Mouse (Mus musculus) left cerebral cortex, adult 11 months (tissue): ENCODE data around the gene B230118H07Rik.

ENCODE experiments used
- DNase-seq: peaks from one replicate; pipeline ENCODE4 v3.0.0; 2022; ENCODE audit warnings: low spot score

B230118H07Rik gene

DNA sequence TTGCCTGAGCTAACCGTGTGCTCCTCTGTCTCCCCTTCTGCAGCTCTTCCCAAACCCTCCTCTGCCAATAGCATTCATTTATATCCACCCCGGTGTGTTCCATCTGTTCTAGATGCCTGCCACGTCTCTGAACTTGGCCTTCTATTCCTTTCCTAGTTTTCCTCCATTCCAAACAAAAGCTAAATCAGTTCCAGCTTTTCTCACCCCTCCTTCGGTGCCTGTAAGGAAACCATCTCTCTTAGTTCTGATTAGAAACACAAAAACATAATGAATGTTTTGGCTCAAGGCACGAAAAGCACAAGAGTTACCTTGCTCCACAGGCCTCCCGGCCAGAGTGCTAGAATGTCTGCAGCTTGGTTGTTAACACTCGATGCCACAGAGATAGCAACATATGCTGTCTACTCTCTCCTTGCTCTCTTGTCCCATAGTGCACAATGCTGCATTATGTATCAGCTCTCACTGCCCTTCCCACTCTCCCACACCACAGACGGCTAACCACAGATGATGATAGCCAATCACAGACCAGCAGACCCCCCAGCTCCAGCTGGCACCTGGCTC, at the start of gene B230118H07Rik, which contains the start of gene Rag1:
Gene B230118H07Rik, minus strand, starts transcription at position 419 of the 558 bp plus-strand sequence.
Gene Rag1, minus strand, starts transcription at position 388 of the 558 bp plus-strand sequence.
- DNase-seq: no peak

DNA sequence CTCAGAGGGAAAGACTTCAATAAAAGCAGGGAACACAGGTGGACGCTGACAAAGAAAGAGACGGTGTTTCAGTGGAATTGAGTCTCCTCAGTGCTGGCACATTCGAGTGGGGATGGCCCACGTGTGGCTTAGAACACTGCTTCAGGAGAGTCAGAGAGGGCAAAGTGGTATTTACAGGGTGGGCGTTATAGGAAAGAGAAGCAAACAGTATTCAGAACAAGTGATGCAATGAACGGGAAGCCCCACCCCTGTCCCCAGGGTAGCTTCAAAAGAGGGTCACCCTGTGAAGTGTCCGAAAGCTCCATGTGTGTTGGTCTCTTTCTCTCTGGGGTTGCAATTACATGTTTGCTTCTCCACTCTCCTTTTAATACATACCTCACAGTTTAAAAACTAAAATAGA, 46.3 kb upstream of the B230118H07Rik start:
- DNase-seq: no peak

DNA sequence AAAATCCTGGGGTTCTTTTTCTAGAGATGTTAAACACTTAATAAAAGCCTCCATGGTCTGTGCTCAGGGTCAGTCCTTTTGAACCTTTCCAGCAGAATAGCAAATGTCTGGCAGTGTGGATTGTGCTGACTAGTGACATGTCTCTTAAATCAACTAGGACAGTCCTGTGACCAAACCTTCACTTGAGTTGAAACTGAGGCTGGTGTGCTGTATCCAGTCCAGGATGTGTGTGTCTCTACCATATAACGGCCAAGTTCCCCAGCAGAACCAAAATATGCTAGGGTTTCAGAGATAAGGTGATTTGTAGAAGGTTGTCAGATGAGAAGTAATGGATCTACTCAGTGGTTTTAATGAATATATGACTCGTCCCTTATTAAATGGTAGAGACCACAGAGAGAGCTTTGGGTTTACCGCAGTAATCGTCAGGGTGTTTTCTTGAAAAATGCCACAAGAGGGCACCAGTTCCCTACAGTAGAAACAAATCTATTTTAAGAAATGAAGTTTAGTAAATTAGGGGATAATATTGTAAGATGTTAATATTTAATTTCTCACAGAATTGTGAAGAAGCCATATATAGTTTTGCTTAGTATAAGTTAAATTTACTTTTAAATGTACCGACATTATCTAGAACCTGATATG, 44.4 kb upstream of the B230118H07Rik start:
- DNase-seq: no peak

DNA sequence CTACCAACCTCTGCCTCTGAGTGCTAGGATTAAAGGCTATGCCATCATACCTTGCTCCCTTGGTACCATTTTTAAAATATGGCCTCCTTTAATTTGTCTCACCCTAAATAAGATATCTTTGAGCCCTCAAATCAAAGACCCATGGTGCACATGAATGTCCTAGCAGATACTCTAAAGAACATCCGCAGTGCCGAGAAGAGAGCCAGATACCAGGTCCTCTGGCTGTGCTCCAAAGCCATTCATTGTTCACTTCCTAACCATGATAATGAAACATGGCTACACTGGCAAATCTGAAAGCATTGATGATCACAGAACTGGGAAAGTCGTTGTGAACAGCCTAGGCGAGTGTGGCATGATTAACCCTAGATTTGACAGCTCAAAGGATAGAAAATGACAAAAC, 43.7 kb upstream of the B230118H07Rik start:
- no peak for DNase-seq

DNA sequence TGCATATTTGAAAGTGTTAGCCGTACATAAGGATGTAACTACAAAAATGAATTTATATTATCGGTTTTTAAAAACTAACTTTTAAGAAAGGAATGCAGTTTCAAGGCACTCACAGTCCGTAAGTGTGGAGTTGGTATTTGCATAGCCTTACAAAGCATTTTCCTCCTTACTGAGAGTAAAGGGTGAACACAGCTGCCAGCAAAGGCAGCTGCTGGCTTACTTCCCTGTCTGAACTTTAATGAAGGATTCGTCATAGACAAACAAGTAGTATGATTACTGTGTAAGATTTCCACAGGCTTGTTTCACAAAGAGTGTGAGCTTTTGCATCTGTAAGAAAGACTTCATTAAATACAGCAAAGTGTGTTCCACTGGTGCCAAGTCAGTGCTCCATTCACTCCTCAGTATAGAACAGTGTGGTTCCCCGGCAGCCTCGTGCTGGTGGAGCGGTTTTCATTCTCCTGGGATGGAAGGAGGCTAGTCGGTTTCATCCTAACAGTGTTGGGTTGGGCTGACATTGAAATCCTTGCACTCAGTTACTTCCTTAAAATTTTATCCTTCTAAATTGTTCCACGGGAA, 41.0 kb upstream of the B230118H07Rik start:
- DNase-seq: no peak

DNA sequence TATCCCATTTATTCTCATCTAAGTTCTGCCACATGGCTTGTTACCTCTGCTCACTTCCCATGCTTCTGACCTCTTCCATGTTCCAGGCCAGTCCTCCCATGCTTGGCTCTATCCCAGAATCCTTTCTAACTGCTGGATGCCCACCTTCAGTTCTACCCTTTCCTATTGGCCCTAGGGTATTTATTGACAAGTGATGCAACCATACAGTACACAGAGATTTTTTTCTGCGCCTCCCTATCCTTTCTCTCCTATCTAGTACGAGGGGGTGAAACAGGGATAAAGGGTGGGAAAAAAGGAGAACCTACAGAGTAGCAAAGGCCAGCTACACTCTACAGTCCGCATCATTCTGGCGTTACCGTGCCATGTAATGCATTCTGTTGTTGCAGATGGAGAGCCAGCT, 38.7 kb upstream of the B230118H07Rik start:
- no peak for DNase-seq

DNA sequence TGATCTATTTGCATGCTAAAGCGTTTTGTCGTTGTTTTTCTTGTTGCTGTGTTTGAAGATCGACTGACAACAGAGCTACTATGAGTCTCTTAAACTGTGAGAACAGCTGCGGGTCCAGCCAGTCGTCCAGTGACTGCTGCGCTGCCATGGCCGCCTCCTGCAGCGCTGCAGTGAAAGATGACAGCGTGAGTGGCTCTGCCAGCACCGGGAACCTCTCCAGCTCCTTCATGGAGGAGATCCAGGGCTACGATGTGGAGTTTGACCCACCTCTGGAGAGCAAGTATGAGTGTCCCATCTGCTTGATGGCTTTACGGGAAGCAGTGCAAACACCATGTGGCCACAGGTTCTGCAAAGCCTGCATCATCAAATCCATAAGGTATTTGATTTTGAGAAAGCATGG, 35.1 kb upstream of the B230118H07Rik start:
- no peak for DNase-seq

DNA sequence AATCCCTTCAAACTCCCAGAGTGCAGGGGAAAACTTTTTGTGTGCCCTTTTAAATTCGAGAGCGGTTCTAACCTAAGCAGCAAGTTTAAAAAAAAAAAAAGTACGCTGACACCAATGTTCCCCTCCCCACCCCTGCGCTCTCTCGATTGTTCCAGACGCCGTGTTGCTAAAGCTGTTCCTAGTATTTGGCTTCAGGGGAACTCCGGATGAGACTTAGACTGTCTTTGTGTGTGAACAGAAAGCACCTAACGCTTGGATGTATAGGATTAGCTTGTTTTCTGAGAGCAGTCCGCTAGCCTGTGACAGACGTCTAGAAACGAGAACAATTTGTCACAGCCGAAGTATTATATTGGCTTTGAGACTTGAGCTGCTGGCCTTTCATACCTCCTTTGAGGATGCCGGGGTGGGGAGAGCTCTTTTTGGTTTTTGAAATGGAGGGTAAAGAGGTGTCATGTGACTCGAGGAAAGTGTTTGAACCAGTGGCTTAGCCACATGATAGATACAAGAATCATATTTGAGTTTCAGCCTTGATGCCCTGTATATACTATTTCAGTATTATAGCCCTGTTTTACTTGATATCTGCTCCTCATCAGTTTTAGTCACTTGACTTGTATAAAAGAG, 29.9 kb upstream of the B230118H07Rik start:
- DNase-seq: no peak

DNA sequence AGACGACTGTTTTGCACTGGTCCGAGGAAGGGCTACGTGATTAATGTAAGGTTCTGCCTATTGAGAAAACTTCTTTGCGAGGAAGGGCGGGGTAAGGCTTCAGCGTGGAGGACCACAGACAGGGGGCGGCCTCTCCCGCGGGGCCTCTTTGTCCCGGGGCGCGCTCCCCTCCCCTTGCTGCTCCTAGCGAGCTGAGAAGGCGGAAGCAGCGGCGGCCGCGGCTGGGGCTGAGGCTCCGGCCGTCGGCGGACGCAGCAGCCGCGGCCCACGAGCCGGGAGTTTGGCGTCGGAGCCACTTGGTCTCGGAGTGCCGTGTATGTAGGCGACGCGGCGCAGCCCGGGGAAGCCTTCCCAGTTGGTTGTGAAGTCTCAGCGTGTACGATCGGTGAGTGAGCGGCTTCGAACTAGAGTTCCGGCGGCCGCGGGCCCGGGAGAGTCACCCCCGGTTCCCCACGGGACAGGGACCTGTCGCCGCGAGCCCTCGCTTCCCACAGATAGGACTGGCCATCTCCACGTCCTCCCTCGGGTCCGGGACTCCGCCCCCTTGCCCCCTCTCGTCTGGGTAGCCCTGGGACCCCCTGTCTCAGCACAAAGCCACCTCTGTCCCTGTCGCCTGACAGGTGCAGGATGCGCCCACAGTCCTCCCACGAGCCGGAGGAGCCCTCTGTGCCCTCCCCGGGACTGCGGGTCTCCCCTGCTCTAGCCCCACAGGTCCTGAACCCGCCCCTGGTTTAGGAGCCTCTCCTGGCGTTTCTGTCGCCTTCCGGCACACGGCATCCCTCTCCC, 29.1 kb upstream of the B230118H07Rik start, which contains the start of gene Traf6:
Gene Traf6, plus strand, starts transcription at position 194 of the 786 bp plus-strand sequence.
- peak; percentile 62 for DNase-seq

DNA sequence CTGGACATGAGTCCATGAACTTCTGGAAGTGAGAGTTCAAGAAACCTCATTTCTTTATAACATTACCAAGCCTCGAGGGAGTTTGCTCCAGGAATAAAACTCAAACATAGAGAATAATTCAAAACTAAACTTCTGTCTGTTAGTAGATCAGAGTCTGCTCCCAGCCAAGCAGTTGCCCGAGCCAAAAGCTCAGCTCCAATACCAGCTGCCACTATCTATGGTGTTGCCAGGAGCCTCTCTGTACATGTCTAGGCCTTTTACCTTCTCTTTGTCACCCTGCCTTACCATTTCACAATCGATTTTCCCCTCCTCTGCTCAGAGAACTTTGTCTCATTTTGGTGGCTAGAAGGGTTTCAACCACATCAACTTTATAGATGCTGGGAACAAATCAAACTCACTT, 24.2 kb upstream of the B230118H07Rik start:
- DNase-seq: no peak

DNA sequence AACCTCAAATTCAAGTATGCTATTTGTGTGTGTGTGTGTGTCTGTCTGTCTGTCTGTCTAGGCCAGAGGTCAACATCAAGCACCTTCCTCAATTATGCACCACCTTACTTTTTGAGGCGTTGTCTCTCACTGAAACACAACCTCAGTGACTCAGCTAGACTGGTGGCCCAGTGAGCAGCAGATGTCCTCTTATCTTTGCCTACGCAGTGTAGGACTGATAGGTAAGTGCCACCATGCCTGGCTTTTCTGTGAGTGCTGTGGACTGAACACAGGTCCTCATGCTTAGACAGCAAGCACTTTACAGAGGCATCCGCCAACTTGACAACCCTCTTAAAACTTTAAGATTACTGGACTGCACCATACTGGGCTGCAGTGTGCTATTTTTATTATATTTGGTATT, 19.4 kb upstream of the B230118H07Rik start:
- no peak for DNase-seq

DNA sequence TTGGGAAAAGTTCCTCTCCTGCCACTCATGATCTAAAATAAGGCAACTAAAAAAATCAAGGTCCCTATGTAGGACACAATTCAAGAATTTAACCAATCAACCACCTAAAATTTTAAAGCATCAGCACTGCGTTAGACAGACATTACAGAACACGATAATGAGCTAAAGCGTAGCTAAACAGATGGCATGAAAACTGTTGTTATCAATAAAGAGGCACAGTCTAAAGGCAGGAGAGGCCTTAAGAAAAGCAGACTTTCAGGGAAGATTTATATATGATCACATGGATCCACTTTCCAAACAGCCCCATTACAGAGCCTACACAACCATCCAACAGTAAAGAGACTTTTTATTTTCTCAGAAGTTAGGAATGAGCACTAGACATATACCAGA, 16.4 kb upstream of the B230118H07Rik start:
- DNase-seq: no peak

DNA sequence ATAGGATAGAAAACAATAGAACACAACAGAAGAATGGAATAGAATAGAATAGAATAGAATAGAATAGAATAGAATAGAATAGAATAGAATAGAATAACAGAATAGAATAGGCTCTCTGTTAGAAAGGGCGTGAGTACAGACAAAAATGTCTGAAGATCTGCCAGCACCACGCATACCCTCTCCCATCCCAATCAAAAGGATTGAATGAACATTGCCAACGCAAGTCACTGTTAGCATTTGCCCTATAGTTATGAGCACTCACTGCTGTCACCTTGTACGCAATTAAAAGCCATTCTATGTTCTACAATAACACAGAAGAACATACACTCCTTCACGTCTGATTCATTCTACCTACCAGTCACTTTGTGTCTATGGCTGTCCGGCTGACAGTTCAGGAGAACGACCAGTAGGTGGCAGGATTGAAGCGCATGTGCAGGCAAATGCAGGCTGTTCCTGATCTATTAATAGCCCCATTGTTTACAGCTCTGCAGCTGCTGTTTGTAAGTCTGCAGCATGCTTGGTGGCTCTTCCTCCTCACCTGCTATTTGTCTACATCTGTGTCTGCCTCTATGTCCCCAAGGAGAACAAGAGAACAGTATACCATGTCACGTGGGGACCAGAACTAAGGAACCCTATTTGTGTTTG, 15.8 kb upstream of the B230118H07Rik start:
- DNase-seq: peak; percentile 79

DNA sequence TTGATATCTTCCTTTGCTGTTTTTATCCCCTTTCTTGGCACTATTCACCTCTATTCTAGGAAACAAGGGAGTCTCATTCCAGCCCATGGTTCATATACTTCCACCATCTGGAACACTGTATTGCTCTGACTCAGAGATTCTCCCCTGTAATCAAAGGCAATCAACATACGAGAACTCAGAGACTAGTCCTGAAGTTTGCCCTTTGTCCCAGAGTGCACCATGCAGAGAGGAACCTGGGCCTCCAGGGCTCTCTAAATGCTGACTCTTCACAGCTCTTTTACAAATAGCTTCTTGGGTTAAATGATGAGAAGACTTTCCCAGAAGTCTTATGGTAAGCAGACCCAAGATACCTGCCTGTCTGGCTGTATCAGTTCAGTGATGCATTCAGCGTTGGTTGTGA, 11.2 kb upstream of the B230118H07Rik start:
- DNase-seq: no peak

DNA sequence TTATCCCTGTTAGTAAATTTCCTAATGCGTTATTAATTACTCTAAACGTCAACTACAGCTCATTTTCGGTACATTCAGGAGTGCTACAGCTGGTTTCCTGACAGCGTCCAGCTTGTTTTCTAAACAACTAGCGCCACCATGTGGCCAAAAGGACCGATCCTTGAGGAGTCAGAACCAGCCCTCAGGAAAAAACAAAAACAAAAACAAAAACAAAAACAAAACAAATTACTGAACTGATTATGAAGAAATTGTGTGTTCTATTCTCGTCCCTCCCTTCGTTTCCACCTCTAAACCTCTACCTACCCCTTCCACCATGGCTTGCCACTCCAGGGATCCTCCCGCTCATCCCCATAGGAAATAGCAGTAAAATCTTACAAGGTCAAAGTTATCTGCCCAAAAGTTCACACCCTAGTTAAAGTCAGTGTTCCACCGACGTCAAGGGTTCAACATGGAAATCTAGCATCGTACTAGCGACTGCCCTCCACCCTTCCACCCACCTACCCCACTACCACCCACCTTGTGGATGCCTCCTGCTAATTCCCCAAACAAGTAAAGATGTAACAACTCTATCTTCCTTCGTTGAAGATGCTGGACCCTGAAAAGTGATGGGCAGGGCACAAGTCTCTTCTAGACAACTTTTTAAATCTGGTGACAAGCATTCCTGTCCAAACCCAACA, 3.7 kb upstream of the B230118H07Rik start:
- peak; percentile 60 for DNase-seq

DNA sequence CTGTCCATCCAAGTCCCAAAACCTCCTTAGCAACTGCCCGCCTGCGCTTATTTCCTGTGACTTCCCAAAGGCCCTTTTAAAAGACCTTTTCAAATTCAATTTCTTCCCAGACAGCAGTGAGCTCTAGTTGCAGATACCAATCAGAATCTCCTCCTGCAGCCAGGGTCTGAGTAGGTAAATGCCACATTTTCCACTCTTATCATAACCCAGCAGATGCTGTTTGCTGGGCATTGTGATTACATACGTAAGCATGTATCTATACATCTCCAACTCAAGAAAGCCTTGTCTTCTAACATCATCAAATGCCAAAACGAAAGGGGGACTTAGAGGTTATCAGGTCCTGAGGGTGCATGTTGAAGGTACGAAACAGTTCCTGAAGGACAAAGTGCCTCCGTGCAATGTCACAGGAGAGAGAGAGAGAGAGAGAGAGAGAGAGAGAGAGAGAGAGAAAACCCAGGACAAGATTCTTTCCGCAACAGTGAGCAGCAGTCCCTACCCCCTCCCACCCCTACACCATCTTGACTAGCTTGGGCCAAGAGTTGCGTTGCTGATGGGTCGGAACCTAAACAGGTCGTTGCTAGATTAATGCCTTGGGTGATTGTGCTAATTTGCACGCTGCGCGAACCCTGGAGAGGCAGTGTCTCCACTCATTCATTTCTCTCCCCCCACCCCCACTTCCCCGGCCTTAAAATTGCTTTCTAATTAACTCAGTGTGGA, 3.0 kb upstream of the B230118H07Rik start:
- DNase-seq: no peak

DNA sequence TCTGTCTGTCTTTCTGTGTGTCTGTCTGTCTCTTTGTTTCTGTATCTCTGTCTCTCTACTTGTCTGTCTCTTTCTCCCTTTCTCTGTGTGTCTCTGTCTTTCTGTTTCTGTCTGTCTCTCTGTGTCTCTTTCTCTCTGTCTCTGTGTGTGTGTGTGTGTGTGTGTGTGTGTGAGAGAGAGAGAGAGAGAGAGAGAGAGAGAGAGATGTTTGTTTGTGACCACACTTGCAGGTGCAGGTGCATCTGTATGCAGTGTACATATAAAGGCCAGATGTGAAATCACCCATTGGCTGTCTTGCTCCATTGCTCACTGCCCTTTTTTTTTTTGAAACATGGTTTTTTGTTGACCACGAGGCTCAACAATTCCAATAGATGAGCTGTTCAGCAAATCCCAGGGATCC, 1.1 kb upstream of the B230118H07Rik start:
- DNase-seq: no peak

DNA sequence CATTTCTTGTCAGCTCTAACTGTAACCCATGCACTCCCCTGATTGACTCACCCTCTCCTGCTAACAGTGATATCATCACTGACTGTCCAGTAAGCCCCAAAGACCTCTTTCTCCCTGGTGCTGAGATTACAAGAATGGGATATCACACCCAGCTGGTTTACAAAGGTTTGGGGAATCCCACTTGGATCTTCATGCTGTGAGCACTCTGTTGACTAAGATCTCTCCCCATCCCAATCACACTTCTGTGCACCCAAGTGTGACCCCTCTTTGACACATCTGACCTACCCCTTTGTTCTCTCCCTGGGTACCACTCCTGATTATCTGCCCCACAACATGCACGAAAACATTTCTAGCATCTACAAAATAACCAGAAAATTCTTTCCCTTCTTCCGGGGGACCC, 971 bp downstream of the B230118H07Rik start:
- DNase-seq: no peak

DNA sequence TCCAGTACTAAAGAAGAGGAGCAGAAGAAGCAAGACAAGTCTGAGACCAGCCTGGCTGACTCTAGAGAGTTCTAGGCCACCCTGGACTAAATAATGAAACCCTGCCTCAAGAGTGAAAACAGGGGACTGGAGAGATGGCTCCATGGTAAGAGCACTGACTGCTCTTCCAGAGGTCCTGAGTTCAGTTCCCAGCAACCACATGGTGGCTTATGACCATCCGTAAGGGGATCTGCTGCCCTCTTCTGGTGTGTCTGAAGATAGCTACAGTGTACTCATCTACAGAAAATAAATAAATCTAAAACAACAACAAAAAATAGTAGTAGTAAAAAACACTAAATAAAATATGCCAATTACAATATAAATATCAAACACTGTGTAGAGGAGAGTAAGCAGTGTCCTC, 3.5 kb downstream of the B230118H07Rik start:
- no peak for DNase-seq

DNA sequence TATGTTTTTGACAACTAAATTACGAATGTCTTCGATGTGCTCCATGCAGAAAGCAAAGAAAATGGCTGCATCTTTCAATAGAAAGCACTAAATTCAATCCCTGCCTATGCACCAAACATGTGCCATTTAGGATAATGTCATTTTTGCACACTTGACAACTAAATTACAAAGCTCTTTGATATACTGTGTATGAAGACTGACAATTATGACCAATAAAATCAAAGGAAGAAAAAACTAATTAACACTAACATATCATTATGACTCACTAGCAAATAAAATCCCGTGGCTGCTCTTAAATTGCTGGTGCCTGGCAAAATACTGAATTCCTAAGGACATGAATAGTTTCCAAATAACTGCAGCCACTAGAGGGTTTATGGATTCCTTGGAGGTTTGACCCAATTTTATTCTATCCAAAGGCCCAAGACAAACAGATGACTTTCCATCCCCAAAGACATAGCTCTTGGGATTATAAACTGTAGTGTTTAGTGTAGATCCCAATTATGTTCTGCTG, 9.4 kb downstream of the B230118H07Rik start:
- no peak for DNase-seq
